Mouse (Mus musculus): ENCODE data around the gene Ppcs. TPM values are rescaled to one million over a fixed set of nuclear protein-coding genes. Genes with fewer than 3 reads are reported as not detected.

Ppcs gene
- polyA plus RNA-seq (2015; fragmentation: Nextera tagmentation; extraction: Ambion mirVana), result 13.0 and 14.5 TPM in 2 replicates

- WGBS (ENCODE audit: insufficient replicate concordance), result under 1% methylated on average over 52 of the region's 52 CpGs
- peak; percentile 92 for ATAC-seq (ENCODE audit: insufficient read depth)
- no peaks in the 10 kb centered on the region for H3K27me3 ChIP-seq
- no peaks in the 10 kb centered on the region for H3K36me3 ChIP-seq (replicated peaks)
- no peaks in the 10 kb centered on the region for H3K9me3 ChIP-seq (replicated peaks)
- peak within 1 kb of the TSS; percentile 67 for H3K9ac ChIP-seq
- H3K27ac ChIP-seq (replicated peaks), result peak within 1 kb of the TSS; percentile 88
- H3K4me3 ChIP-seq (replicated peaks), result peak within 1 kb of the TSS; percentile 71
- H3K4me1 ChIP-seq (replicated peaks), result peaks cover 68% of the 10 kb centered on the region
- peak within 1 kb of the TSS; percentile 92 for H3K4me2 ChIP-seq
Measured at GRCm38 (mm10) chr4:119422294-119422964, at the start of gene Ppcs, which contains the start of gene Zmynd12. TSS of gene Ppcs (minus strand) at chr4:119422420. TSS of gene Zmynd12 (plus strand) at chr4:119422814.

- Histone ChIP-seq H3K4me1 (replicated peaks) (no peaks in the 10 kb centered on the region), H3K9ac (no peak overlapping the region), H3K4me2 (no peak overlapping the region), H3K27ac (replicated peaks) (no peak overlapping the region), H3K36me3 (replicated peaks) (no peaks in the 10 kb centered on the region), H3K4me3 (replicated peaks) (no peak overlapping the region), H3K27me3 (no peaks in the 10 kb centered on the region; the same call in 1 of the 2 replicates), H3K9me3 (replicated peaks) (no peaks in the 10 kb centered on the region)
- 56% methylated on average over 16 of the region's 16 CpGs for WGBS (ENCODE audit: insufficient replicate concordance)
- ATAC-seq (ENCODE audit: insufficient read depth), result no peak
Measured at GRCm38 (mm10) chr4:119467720-119468380, 45.6 kb upstream of the Ppcs start.

GRCm38 (mm10) chr4:119465841-119466240 lies 43.6 kb upstream of the Ppcs start:
- Histone ChIP-seq H3K4me2 (no peak overlapping the region), H3K36me3 (replicated peaks) (no peaks in the 10 kb centered on the region), H3K4me1 (replicated peaks) (no peaks in the 10 kb centered on the region), H3K27ac (replicated peaks) (no peak overlapping the region), H3K9me3 (replicated peaks) (no peaks in the 10 kb centered on the region), H3K9ac (no peak overlapping the region), H3K27me3 (no peaks in the 10 kb centered on the region; the same call in 1 of the 2 replicates), H3K4me3 (replicated peaks) (no peak overlapping the region)
- 74% methylated on average over 5 of the region's 5 CpGs for WGBS (ENCODE audit: insufficient replicate concordance)
- no peak for ATAC-seq (ENCODE audit: insufficient read depth)

- H3K4me3 ChIP-seq (replicated peaks), result no peak overlapping the region
- ATAC-seq (ENCODE audit: insufficient read depth), result no peak
- no peaks in the 10 kb centered on the region for H3K36me3 ChIP-seq (replicated peaks)
- WGBS (ENCODE audit: insufficient replicate concordance), result 53% methylated on average over 13 of the region's 13 CpGs
- H3K4me2 ChIP-seq, result no peak overlapping the region
- no peaks in the 10 kb centered on the region; the same call in 1 of the 2 replicates for H3K27me3 ChIP-seq
- no peaks in the 10 kb centered on the region for H3K9me3 ChIP-seq (replicated peaks)
- H3K9ac ChIP-seq, result no peak overlapping the region
- H3K27ac ChIP-seq (replicated peaks), result no peak overlapping the region
- H3K4me1 ChIP-seq (replicated peaks), result no peaks in the 10 kb centered on the region
Measured at GRCm38 (mm10) chr4:119463756-119464419, 41.7 kb upstream of the Ppcs start.

GRCm38 (mm10) chr4:119462858-119463755 lies 40.9 kb upstream of the Ppcs start:
- WGBS (ENCODE audit: insufficient replicate concordance), result 47% methylated on average over 11 of the region's 11 CpGs
- ATAC-seq (ENCODE audit: insufficient read depth), result no peak
- H3K4me2 ChIP-seq, result no peak overlapping the region

GRCm38 (mm10) chr4:119462457-119462856 lies 40.2 kb upstream of the Ppcs start:
- no peak for ATAC-seq (ENCODE audit: insufficient read depth)
- Histone ChIP-seq H3K9ac (no peak overlapping the region), H3K4me2 (no peak overlapping the region), H3K27me3 (no peaks in the 10 kb centered on the region; the same call in 1 of the 2 replicates), H3K4me1 (replicated peaks) (no peaks in the 10 kb centered on the region), H3K9me3 (replicated peaks) (no peaks in the 10 kb centered on the region), H3K36me3 (replicated peaks) (no peaks in the 10 kb centered on the region), H3K4me3 (replicated peaks) (no peak overlapping the region), H3K27ac (replicated peaks) (no peak overlapping the region)
- 54% methylated on average over 3 of the region's 3 CpGs for WGBS (ENCODE audit: insufficient replicate concordance)

More at GRCm38 (mm10) chr4:119462858-119463755, 40.9 kb upstream of the Ppcs start:
- Histone ChIP-seq H3K27ac (replicated peaks) (no peak overlapping the region), H3K4me1 (replicated peaks) (no peaks in the 10 kb centered on the region), H3K27me3 (no peaks in the 10 kb centered on the region; the same call in 1 of the 2 replicates), H3K9me3 (replicated peaks) (no peaks in the 10 kb centered on the region), H3K36me3 (replicated peaks) (no peaks in the 10 kb centered on the region), H3K9ac (no peak overlapping the region), H3K4me3 (replicated peaks) (no peak overlapping the region)

- Histone ChIP-seq H3K9ac (no peak overlapping the region), H3K27ac (replicated peaks) (no peak overlapping the region), H3K4me3 (replicated peaks) (no peak overlapping the region), H3K27me3 (no peaks in the 10 kb centered on the region; the same call in 1 of the 2 replicates), H3K36me3 (replicated peaks) (no peaks in the 10 kb centered on the region), H3K4me2 (no peak overlapping the region), H3K4me1 (replicated peaks) (no peaks in the 10 kb centered on the region), H3K9me3 (replicated peaks) (no peaks in the 10 kb centered on the region)
- ATAC-seq (ENCODE audit: insufficient read depth), result no peak
- WGBS (ENCODE audit: insufficient replicate concordance), result 50% methylated on average over 8 of the region's 8 CpGs
Measured at GRCm38 (mm10) chr4:119460728-119461141, 38.5 kb upstream of the Ppcs start.

- Histone ChIP-seq H3K27ac (replicated peaks) (no peak overlapping the region), H3K27me3 (no peaks in the 10 kb centered on the region; the same call in 1 of the 2 replicates), H3K36me3 (replicated peaks) (no peaks in the 10 kb centered on the region), H3K4me1 (replicated peaks) (no peaks in the 10 kb centered on the region), H3K4me2 (no peak overlapping the region), H3K9me3 (replicated peaks) (no peaks in the 10 kb centered on the region), H3K4me3 (replicated peaks) (no peak overlapping the region), H3K9ac (no peak overlapping the region)
- ATAC-seq (ENCODE audit: insufficient read depth), result no peak
- 50% methylated on average over 5 of the region's 5 CpGs for WGBS (ENCODE audit: insufficient replicate concordance)
Measured at GRCm38 (mm10) chr4:119460296-119460695, 38.1 kb upstream of the Ppcs start.

- Histone ChIP-seq H3K27ac (replicated peaks) (no peak overlapping the region), H3K4me1 (replicated peaks) (no peaks in the 10 kb centered on the region), H3K4me2 (no peak overlapping the region), H3K27me3 (no peaks in the 10 kb centered on the region), H3K36me3 (replicated peaks) (no peaks in the 10 kb centered on the region), H3K9ac (no peak overlapping the region), H3K4me3 (replicated peaks) (no peak overlapping the region), H3K9me3 (replicated peaks) (no peaks in the 10 kb centered on the region)
- 19% methylated on average over 6 of the region's 6 CpGs for WGBS (ENCODE audit: insufficient replicate concordance)
- ATAC-seq (ENCODE audit: insufficient read depth), result no peak
Measured at GRCm38 (mm10) chr4:119453533-119453932, 31.3 kb upstream of the Ppcs start.

GRCm38 (mm10) chr4:119453128-119453527 lies 30.9 kb upstream of the Ppcs start:
- H3K36me3 ChIP-seq (replicated peaks), result no peaks in the 10 kb centered on the region
- H3K4me3 ChIP-seq (replicated peaks), result no peak overlapping the region
- no peak for ATAC-seq (ENCODE audit: insufficient read depth)
- no peak overlapping the region for H3K4me2 ChIP-seq
- H3K9ac ChIP-seq, result no peak overlapping the region
- no peak overlapping the region for H3K27ac ChIP-seq (replicated peaks)
- no peaks in the 10 kb centered on the region for H3K27me3 ChIP-seq
- H3K9me3 ChIP-seq (replicated peaks), result no peaks in the 10 kb centered on the region
- WGBS (ENCODE audit: insufficient replicate concordance), result 60% methylated on average over 5 of the region's 5 CpGs
- no peaks in the 10 kb centered on the region for H3K4me1 ChIP-seq (replicated peaks)
